ENCODE assay signal across 24 mouse cellular contexts in genomic region chr1:188261903-188262682, GRCm38 (mm10). TPM values are rescaled to one million over a fixed set of nuclear protein-coding genes. Genes with fewer than 3 reads are reported as not detected.
DNase-seq lines count a peak whose midpoint lies in the region; ATAC-seq and TF ChIP-seq lines count a peak whose summit lies in the region.
"Had no signal": no experiment of that assay in that cellular context is flagged by ENCODE, and none has a peak within 500 bp of the region (broad histone marks: within the 10 kb centered on the region; RNA-seq: fewer than 3 reads in every experiment).

TSS of gene Ush2a (plus strand) at chr1:188262023.

- no peaks in the 10 kb centered on the region for H3K9me3 ChIP-seq in forebrain, embryonic 16.5 days (ENCODE audit: control insufficient read depth, low read length)
- H3K9me3 ChIP-seq in forebrain, embryonic 12.5 days, result no peaks in the 10 kb centered on the region
- H3K9me3 ChIP-seq in midbrain, embryonic 11.5 days (ENCODE audit: control insufficient read depth, low read length), result no peaks in the 10 kb centered on the region
- no peaks in the 10 kb centered on the region for H3K9me3 ChIP-seq in midbrain, postnatal 0 days (ENCODE audit: low read length)
- H3K9me3 ChIP-seq: heart, embryonic 13.5 days; liver, embryonic 13.5 days had no signal

- H3K36me3 ChIP-seq in forebrain, embryonic 16.5 days (ENCODE audit: control insufficient read depth, insufficient read depth), result no peaks in the 10 kb centered on the region
- H3K36me3 ChIP-seq in forebrain, embryonic 12.5 days (replicated peaks), result no peaks in the 10 kb centered on the region
- H3K36me3 ChIP-seq in midbrain, embryonic 11.5 days (ENCODE audit: control insufficient read depth, insufficient read depth, low read length), result no peaks in the 10 kb centered on the region
- no peaks in the 10 kb centered on the region for H3K36me3 ChIP-seq in midbrain, postnatal 0 days (ENCODE audit: insufficient read depth, low read length)
- H3K36me3 ChIP-seq: heart, embryonic 13.5 days; liver, embryonic 13.5 days had no signal

- H3K27me3 ChIP-seq in forebrain, embryonic 16.5 days (replicated peaks; ENCODE audit: control insufficient read depth, insufficient read depth, low read length), result no peaks in the 10 kb centered on the region
- no peaks in the 10 kb centered on the region for H3K27me3 ChIP-seq in forebrain, embryonic 12.5 days
- no peaks in the 10 kb centered on the region for H3K27me3 ChIP-seq in midbrain, embryonic 11.5 days (ENCODE audit: control insufficient read depth, insufficient read depth, low read length)
- no peaks in the 10 kb centered on the region for H3K27me3 ChIP-seq in midbrain, postnatal 0 days (ENCODE audit: insufficient read depth, low read length)
- H3K27me3 ChIP-seq: heart, embryonic 13.5 days; liver, embryonic 13.5 days had no signal

- H3K4me2 ChIP-seq in forebrain, embryonic 16.5 days (ENCODE audit: low read length), result no peak within 1 kb of the TSS
- H3K4me2 ChIP-seq in forebrain, embryonic 12.5 days, result no peak within 1 kb of the TSS
- H3K4me2 ChIP-seq in midbrain, embryonic 11.5 days, result no peak within 1 kb of the TSS
- no peak within 1 kb of the TSS for H3K4me2 ChIP-seq in midbrain, postnatal 0 days (ENCODE audit: low read depth, low read length, poor library complexity, severe bottlenecking)
- H3K4me2 ChIP-seq: heart, embryonic 13.5 days; liver, embryonic 13.5 days had no signal

- peak; percentile 20 for DNase-seq in embryo, embryonic 10 days (ENCODE audit: low spot score)
- DNase-seq in embryo, embryonic 9.5 days (ENCODE audit: extremely low spot score), result no peak
- no peak for DNase-seq in midbrain, embryonic 11.5 days (ENCODE audit: low spot score, missing footprints)
- no peak for DNase-seq in midbrain, postnatal 0 days (ENCODE audit: low spot score)
- peak; percentile 65 for DNase-seq in retina, postnatal 7 days (ENCODE audit: low read depth, low spot score)
- DNase-seq: adrenal gland, adult 8-10 months; cerebellum, adult 18-20 months; cerebellum, postnatal 14 days; gastrocnemius, postnatal 25 days; heart, adult 2 months; kidney, adult 11 months; layer of hippocampus, adult 9-11 months; liver, embryonic 13.5 days; lung, adult 2 months; lung, postnatal 14 days; right cerebral cortex, postnatal 14 days had no signal

- no peak within 1 kb of the TSS for H3K27ac ChIP-seq in forebrain, embryonic 16.5 days (ENCODE audit: low read length)
- no peak within 1 kb of the TSS for H3K27ac ChIP-seq in forebrain, embryonic 12.5 days
- H3K27ac ChIP-seq in midbrain, embryonic 11.5 days (ENCODE audit: low read depth, low read length), result no peak within 1 kb of the TSS
- H3K27ac ChIP-seq in midbrain, postnatal 0 days (ENCODE audit: low read depth, low read length), result no peak within 1 kb of the TSS
- H3K27ac ChIP-seq: heart, adult 2 months; heart, embryonic 13.5 days; kidney, postnatal 0 days; liver, embryonic 13.5 days had no signal

- peak; percentile 42; the same call in 1 of the 2 replicates for ATAC-seq in forebrain, embryonic 16.5 days
- ATAC-seq in forebrain, embryonic 12.5 days (ENCODE audit: low FRiP score), result no peak
- peak; percentile 69 for ATAC-seq in midbrain, embryonic 11.5 days (ENCODE audit: low FRiP score)
- ATAC-seq in midbrain, postnatal 0 days (ENCODE audit: low FRiP score), result no peak
- ATAC-seq in inflammation-experienced regulatory T-cells, adult 6 months, result no peak
- ATAC-seq: activated CD4-positive, CD25-positive, alpha-beta regulatory T cell, adult 4 months had no signal

- no peak within 1 kb of the TSS for H3K9ac ChIP-seq in forebrain, embryonic 16.5 days (replicated peaks; ENCODE audit: low read depth, low read length)
- H3K9ac ChIP-seq in forebrain, embryonic 12.5 days, result no peak within 1 kb of the TSS
- H3K9ac ChIP-seq in midbrain, embryonic 11.5 days (ENCODE audit: low read length), result no peak within 1 kb of the TSS
- no peak within 1 kb of the TSS for H3K9ac ChIP-seq in midbrain, postnatal 0 days (replicated peaks; ENCODE audit: low read length, poor library complexity, severe bottlenecking)
- H3K9ac ChIP-seq: heart, embryonic 13.5 days; liver, embryonic 13.5 days had no signal

- no peak within 1 kb of the TSS for H3K4me3 ChIP-seq in forebrain, embryonic 16.5 days (replicated peaks; ENCODE audit: low read length)
- no peak within 1 kb of the TSS for H3K4me3 ChIP-seq in forebrain, embryonic 12.5 days (replicated peaks)
- H3K4me3 ChIP-seq in midbrain, embryonic 11.5 days (ENCODE audit: low read depth, low read length), result no peak within 1 kb of the TSS
- no peak within 1 kb of the TSS for H3K4me3 ChIP-seq in midbrain, postnatal 0 days (ENCODE audit: low read depth, low read length)
- H3K4me3 ChIP-seq: heart, adult 2 months; heart, embryonic 13.5 days; liver, embryonic 13.5 days had no signal

- WGBS in forebrain, embryonic 16.5 days, result 39% methylated on average over 10 of the region's 10 CpGs
- 53% methylated on average over 10 of the region's 10 CpGs for WGBS in forebrain, embryonic 12.5 days
- WGBS in midbrain, embryonic 11.5 days, result 48% methylated on average over 10 of the region's 10 CpGs
- WGBS in midbrain, postnatal 0 days, result 42% methylated on average over 10 of the region's 10 CpGs

- peaks cover 16% of the 10 kb centered on the region for H3K4me1 ChIP-seq in forebrain, embryonic 16.5 days (replicated peaks; ENCODE audit: control insufficient read depth, insufficient read depth, low read length)
- peaks cover 21% of the 10 kb centered on the region for H3K4me1 ChIP-seq in forebrain, embryonic 12.5 days
- peaks cover 10% of the 10 kb centered on the region for H3K4me1 ChIP-seq in midbrain, embryonic 11.5 days (ENCODE audit: control insufficient read depth, insufficient read depth, low read length)
- no peaks in the 10 kb centered on the region for H3K4me1 ChIP-seq in midbrain, postnatal 0 days (ENCODE audit: insufficient read depth, low read length)
- H3K4me1 ChIP-seq: liver, embryonic 13.5 days had no signal

- TF ChIP-seq CTCF in midbrain, postnatal 0 days (IDR thresholded peaks at IDR 0.05), result no peak

RNA-seq across cellular contexts. Expression of gene Ush2a, which starts in this region (rescaled TPM):
- 0.05 and 0.32 TPM in 2 replicates for polyA plus RNA-seq in forebrain, embryonic 16.5 days (2015; fragmentation: Nextera tagmentation; extraction: Ambion mirVana)
- polyA plus RNA-seq in forebrain, embryonic 12.5 days (2016; fragmentation: Nextera tagmentation; extraction: Ambion mirVana), result 0.03 and 0.13 TPM in 2 replicates
- polyA plus RNA-seq in midbrain, embryonic 11.5 days (2014; fragmentation: Nextera tagmentation; extraction: Ambion mirVana), result 0.04 and 0.07 TPM in 2 replicates
- total RNA-seq in midbrain, postnatal 0 days (2014; rRNA removed), result 0.28 and 0.38 TPM in 2 replicates
- 0.10 and 0.18 TPM in 2 replicates for polyA plus RNA-seq in midbrain, postnatal 0 days (2015; fragmentation: Nextera tagmentation; extraction: Ambion mirVana)
- under 1 TPM in 1 of 3 experiments, not detected in 2; 0.07 TPM for polyA plus RNA-seq in inflammation-experienced regulatory T-cells, adult 6 months (2017; shearing (Covaris generic))
- total RNA-seq: gastrocnemius, postnatal 25 days; megakaryocyte, adult 5-6 weeks had no signal
- polyA plus RNA-seq: heart, adult 2 months; kidney, postnatal 0 days; liver, embryonic 13.5 days; lung, adult 2 months; thymus, postnatal 0 days had no signal

Comparison
In these comparisons a context has a peak if more than half of its experiments do, and no peak if none do; other contexts are left out.
1. DNase-seq: peak in embryo, embryonic 10 days (single experiment) and retina, postnatal 7 days (single experiment); none in embryo, embryonic 9.5 days (single experiment), midbrain, embryonic 11.5 days (single experiment) and midbrain, postnatal 0 days (single experiment).
2. Peak in ATAC-seq in forebrain, embryonic 16.5 days; RNA of the gene not detected or under 1 TPM.
3. Peak in ATAC-seq in midbrain, embryonic 11.5 days; RNA of the gene not detected or under 1 TPM.